Mouse (Mus musculus) C2C12 (cell line): ENCODE measurements around the gene Msi2. TPM values are rescaled to one million over a fixed set of nuclear protein-coding genes. Genes with fewer than 3 reads are reported as not detected.

Source experiments
- H3K27me3 ChIP-seq: one replicate; pipeline ENCODE4 v1.6.1; 2011; ENCODE audit not compliant: control insufficient read depth, insufficient read depth, insufficient read length
- H3K36me3 ChIP-seq: one replicate; pipeline ENCODE4 v1.6.1; 2011; ENCODE audit not compliant: control insufficient read depth, insufficient read depth
- H3K4me3 ChIP-seq: one replicate; pipeline ENCODE4 v1.5.1; 2011; ENCODE audit warnings: mild to moderate bottlenecking, control low read depth; ENCODE audit not compliant: poor library complexity, insufficient read depth, severe bottlenecking
- H3K79me2 ChIP-seq: one replicate; pipeline ENCODE4 v1.6.1; 2011; ENCODE audit not compliant: control insufficient read depth, insufficient read depth
- H3K79me3 ChIP-seq: one replicate; pipeline ENCODE4 v1.6.1; 2011; ENCODE audit warnings: low read depth, control low read depth
- H3ac ChIP-seq: one replicate; pipeline ENCODE3; 2011; ENCODE audit warnings: low read depth; ENCODE audit not compliant: control insufficient read depth, insufficient read length
- CEBPB ChIP-seq: IDR thresholded peaks from one replicate; pipeline ENCODE4 v1.6.1; 2011; ENCODE audit warnings: low read depth, mild to moderate bottlenecking, control low read depth, moderate library complexity
- CTCF ChIP-seq: IDR thresholded peaks from one replicate; pipeline ENCODE4 v1.5.1; 2011; ENCODE audit not compliant: control insufficient read depth, insufficient read depth, insufficient read length
- FOSL1 ChIP-seq: IDR thresholded peaks from one replicate; pipeline ENCODE4 v1.8.0; 2011; ENCODE audit warnings: mild to moderate bottlenecking, low read length; ENCODE audit not compliant: poor library complexity, insufficient read depth, severe bottlenecking
- MAX ChIP-seq: IDR thresholded peaks from one replicate; pipeline ENCODE4 v1.6.1; 2011; ENCODE audit warnings: mild to moderate bottlenecking, control low read depth
- MYOD1 ChIP-seq: IDR thresholded peaks from one replicate; pipeline ENCODE4 v1.6.1; 2011; ENCODE audit warnings: low read depth; ENCODE audit not compliant: control insufficient read depth, insufficient read length
- MYOG ChIP-seq: IDR thresholded peaks from one replicate; pipeline ENCODE4 v1.6.1; 2011; ENCODE audit not compliant: control insufficient read depth, insufficient read length; ENCODE audit errors: extremely low read depth
- USF1 ChIP-seq: IDR thresholded peaks from one replicate; pipeline ENCODE4 v1.6.1; 2011; ENCODE audit warnings: low read depth, mild to moderate bottlenecking, control low read depth, moderate library complexity
- polyA plus RNA-seq: library from polyadenylated mRNA; unstranded; fragments of >200 nt; fragmentation: generic; extraction: Trizol; gene quantifications from one replicate; pipeline ENCODE4 v1.2.1, GENCODE M21; 2012; ENCODE audit warnings: missing spikeins

Gene Msi2
- polyA plus RNA-seq, 1 experiment: 8.4 TPM

DNA sequence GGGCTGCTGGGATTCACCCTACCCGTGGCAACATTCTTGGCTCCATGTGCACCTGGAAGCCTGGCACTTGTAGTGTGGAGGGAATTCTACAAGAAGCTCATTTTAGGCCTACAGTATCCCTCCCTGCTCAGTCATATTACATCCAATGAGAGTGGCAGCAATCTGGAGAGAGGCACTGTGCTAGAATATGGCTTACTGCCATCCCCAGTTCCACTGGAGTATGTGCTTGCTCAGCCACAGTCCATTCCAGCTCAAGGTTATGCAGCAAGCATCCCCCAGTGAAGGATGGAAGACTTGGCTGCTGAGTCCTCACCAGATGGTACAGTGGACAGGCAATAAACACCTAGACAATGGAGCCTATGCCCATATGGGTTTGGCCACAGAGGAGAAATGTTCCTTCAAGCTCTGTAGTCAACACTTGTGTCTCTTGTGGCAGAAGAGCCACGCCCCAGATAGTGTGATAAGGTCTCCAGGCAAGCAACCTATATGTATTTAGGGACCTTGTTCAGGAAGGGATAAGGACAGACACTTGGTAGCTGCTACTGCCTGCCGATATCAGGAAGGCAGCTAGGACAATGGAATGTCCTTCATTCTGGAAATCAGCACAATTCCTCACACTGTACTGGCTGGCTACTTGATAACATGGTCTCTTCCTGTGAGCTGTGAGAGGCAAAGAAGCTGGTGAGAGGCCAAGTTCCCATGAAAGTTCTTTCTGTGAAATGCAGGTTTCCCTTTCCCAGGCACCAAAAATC, 366.4 kb downstream of the Msi2 start:
- Histone ChIP-seq H3K36me3 (no peaks in the 10 kb centered on the region), H3K27me3 (no peaks in the 10 kb centered on the region), H3ac (no peak overlapping the region), H3K79me2 (no peaks in the 10 kb centered on the region), H3K79me3 (no peaks in the 10 kb centered on the region), H3K4me3 (no peak overlapping the region)
- no peak for TF ChIP-seq FOSL1
- no peak for TF ChIP-seq MYOG
- no peak for TF ChIP-seq MAX

DNA sequence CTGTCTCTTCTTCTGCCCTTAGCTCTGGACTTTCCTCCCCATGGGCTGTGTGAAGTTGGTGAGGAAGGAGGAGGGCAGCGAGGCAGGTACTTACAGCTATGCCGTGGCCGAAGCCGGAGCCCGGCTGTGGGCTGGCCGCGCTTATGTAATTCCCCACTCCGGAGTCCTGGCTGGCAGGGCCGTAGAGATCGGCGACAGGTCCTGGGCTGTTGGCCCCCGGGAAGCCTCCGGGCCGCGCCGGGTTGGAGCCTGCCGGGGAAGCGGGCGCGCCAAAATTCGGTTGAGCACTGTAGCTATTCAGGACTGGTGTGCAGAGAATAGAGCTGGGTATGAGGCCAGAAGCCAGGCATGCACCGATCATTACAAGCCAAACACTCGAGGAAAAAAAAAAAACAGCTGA, 369.6 kb downstream of the Msi2 start:
- Histone ChIP-seq H3ac (no peak overlapping the region), H3K36me3 (no peaks in the 10 kb centered on the region), H3K27me3 (no peaks in the 10 kb centered on the region), H3K79me3 (no peaks in the 10 kb centered on the region), H3K4me3 (no peak overlapping the region), H3K79me2 (no peaks in the 10 kb centered on the region)
- no peak for TF ChIP-seq MYOD1
- no peak for TF ChIP-seq FOSL1
- no peak for TF ChIP-seq MAX
- TF ChIP-seq CEBPB: no peak
- TF ChIP-seq USF1: no peak

- H3K79me3 ChIP-seq: no peaks in the 10 kb centered on the region
- no peaks in the 10 kb centered on the region for H3K79me2 ChIP-seq
- no peak overlapping the region for H3K4me3 ChIP-seq
- no peaks in the 10 kb centered on the region for H3K27me3 ChIP-seq
- no peaks in the 10 kb centered on the region for H3K36me3 ChIP-seq
- no peak overlapping the region for H3ac ChIP-seq
- no peak for TF ChIP-seq FOSL1
- no peak for TF ChIP-seq MAX
- no peak for TF ChIP-seq CTCF
- TF ChIP-seq CEBPB: no peak
- TF ChIP-seq MYOG: no peak
These were observed 370.3 kb downstream of the Msi2 start for GRCm38 (mm10) chr11:88348056-88348455.

DNA sequence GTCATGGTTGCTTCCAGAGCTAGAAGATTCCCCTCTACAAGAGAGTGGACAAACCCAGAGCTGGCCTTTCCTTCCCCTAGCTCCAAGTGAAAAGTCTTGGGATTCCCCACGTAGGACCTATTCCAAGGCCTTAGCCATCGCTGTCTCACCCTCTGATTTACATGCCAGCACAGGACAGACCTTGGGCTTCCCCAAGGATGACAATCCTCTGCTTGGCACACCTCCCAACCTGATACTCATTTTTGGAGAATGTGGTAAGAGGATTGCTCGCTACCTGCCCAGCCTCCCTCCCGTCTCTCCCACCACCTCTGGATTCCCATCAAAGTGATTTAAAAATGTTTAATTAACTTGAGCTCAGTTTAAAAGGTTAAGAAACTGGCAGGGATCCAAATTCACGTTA, 372.2 kb downstream of the Msi2 start:
- Histone ChIP-seq H3K79me3 (no peaks in the 10 kb centered on the region), H3K79me2 (no peaks in the 10 kb centered on the region), H3K36me3 (no peaks in the 10 kb centered on the region), H3K4me3 (no peak overlapping the region), H3ac (no peak overlapping the region), H3K27me3 (no peaks in the 10 kb centered on the region)
- no peak for TF ChIP-seq CEBPB
- no peak for TF ChIP-seq FOSL1
- TF ChIP-seq MYOG: no peak
- no peak for TF ChIP-seq CTCF
- TF ChIP-seq MAX: no peak
- TF ChIP-seq USF1: no peak
- no peak for TF ChIP-seq MYOD1

DNA sequence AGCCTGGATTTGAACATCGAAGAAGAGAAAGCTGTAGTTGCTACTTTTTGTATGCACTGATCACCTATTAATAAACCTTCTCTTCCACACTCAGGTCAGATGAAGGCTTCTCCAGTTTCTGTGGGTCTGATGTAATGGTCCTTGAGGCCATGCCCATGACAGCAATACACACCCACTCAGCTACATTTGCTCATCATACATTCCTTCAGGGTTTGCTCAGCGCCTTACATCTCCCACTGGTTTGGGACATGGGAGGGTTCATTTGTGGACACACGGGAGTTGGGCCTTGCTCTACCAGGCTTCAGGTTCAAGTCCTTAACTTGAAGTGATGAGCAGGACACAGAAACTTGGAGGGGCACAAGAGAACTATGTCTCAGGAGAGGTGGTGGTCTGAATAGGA, 380.4 kb downstream of the Msi2 start:
- Histone ChIP-seq H3ac (no peak overlapping the region), H3K4me3 (no peak overlapping the region), H3K27me3 (no peaks in the 10 kb centered on the region), H3K79me3 (no peaks in the 10 kb centered on the region), H3K36me3 (no peaks in the 10 kb centered on the region), H3K79me2 (no peaks in the 10 kb centered on the region)
- TF ChIP-seq MAX (no peak), USF1 (no peak), MYOD1 (no peak), CTCF (no peak), CEBPB (no peak), FOSL1 (no peak), MYOG (no peak)

GRCm38 (mm10) chr11:88334893-88335292, 383.4 kb downstream of the Msi2 start:
- Histone ChIP-seq H3K4me3 (no peak overlapping the region), H3K79me3 (no peaks in the 10 kb centered on the region), H3K36me3 (no peaks in the 10 kb centered on the region), H3ac (no peak overlapping the region), H3K79me2 (no peaks in the 10 kb centered on the region), H3K27me3 (no peaks in the 10 kb centered on the region)
- TF ChIP-seq MAX (no peak), CEBPB (no peak), MYOG (no peak), MYOD1 (no peak), CTCF (no peak), USF1 (no peak), FOSL1 (no peak)
